Mouse (Mus musculus): ENCODE measurements around the gene Nfib.

- TF ChIP-seq POLR2A (IDR thresholded peaks at IDR 0.05; ENCODE audit: control insufficient read depth, extremely low read depth, insufficient read depth, low read length, poor library complexity) = no peak
- no peak for TF ChIP-seq CTCF (IDR thresholded peaks at IDR 0.05; ENCODE audit: borderline replicate concordance, control insufficient read depth, extremely low read depth, insufficient read depth, low read length, poor library complexity)
Observed at GRCm38 (mm10) chr4:82605034-82605784, 100.3 kb downstream of the Nfib start.

Data from thymus, adult 2 months (tissue).